Mouse (Mus musculus): ENCODE measurements around the gene Tbc1d5.

The Tbc1d5 gene

DNA sequence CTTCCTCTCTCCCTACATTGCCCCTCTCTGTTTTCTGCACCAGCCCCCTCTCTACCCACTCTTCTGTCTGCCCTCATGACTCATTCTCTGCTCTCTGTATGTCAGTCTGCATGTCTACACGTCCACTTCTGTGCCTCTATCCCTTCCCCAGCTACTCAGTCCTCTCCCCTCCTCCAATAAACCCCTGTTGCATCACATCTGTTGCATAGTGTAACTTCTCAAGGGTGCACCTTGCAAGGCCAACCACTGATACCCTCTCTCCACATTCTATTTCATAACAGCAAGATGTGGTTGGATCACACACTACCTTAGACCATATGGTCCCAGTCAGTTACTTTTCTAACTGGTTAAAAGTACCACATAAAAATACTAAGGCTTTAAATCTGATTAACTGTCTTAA lies 74.9 kb downstream of the Tbc1d5 start:
- no peak for DNase-seq (ENCODE audit: inconsistent ontology term)

- DNase-seq (ENCODE audit: inconsistent ontology term) = no peak
Observed at GRCm38 (mm10) chr17:51043869-51044268, 135.3 kb downstream of the Tbc1d5 start.

GRCm38 (mm10) chr17:51040861-51041260 lies 138.3 kb downstream of the Tbc1d5 start:
- DNase-seq (ENCODE audit: inconsistent ontology term) = no peak

DNA sequence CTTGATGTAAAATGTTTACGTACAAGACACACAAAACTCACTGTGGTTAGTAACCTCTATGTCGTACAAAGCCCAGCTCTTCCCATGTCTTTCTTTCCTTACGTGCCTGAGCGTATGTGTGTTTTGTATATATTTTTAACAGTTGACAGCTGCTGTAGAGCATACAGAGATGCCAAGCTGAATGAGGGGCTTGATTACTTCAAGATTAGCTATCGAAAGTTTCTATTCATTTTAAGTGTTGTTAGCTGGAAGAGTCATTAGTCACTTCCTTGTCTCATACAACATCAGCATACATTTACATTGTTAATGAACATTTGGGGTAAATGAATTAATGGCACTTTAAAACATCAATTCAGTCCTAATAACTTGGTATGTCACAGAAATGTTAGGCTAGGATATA lies 155.9 kb downstream of the Tbc1d5 start:
- no peak for DNase-seq (ENCODE audit: inconsistent ontology term)

GRCm38 (mm10) chr17:51016384-51016783 lies 162.8 kb downstream of the Tbc1d5 start:
- DNase-seq (ENCODE audit: inconsistent ontology term) = no peak

- DNase-seq (ENCODE audit: inconsistent ontology term) = no peak
Observed at GRCm38 (mm10) chr17:51013908-51014307, 165.2 kb downstream of the Tbc1d5 start.

DNA sequence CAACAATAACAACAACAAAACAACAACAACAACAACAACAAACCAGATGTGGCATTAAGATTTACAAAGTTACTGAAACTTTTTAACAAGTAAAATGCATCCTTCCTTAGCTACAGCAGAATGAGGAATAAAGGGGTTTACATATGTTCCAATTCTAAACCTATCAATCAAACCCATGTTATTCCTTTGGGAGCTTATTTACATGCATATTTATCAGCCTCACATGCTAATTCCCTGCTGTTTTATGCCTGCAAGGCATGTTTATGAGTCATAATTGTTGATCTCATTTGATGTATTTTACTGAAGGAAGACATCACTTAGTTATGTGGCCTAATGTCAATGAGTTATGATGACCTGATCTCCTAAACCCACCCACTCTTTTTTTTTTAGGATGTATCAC lies 176.0 kb downstream of the Tbc1d5 start:
- no peak for DNase-seq (ENCODE audit: inconsistent ontology term)

DNA sequence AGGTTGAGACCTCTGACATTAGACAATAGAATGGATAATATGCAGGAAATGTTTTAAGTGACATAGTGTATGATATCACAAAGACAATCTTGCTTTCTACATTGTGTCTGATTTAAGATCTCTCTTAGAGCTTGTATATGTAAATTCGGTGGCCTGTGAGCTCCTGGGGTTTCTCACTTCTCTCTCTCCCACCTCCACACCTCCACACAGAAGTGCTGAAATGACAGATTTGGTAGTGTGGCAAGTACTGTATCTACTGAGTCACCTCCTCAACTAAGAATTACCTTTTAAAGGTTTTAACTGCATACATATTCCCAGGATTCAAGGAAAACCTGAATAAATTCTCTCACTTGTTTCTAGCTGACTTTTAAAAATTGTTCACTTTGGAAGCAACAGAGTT lies 180.9 kb downstream of the Tbc1d5 start:
- DNase-seq (ENCODE audit: inconsistent ontology term) = no peak

- DNase-seq (ENCODE audit: inconsistent ontology term) = no peak
Observed at GRCm38 (mm10) chr17:50993294-50993993, 185.7 kb downstream of the Tbc1d5 start.

DNA sequence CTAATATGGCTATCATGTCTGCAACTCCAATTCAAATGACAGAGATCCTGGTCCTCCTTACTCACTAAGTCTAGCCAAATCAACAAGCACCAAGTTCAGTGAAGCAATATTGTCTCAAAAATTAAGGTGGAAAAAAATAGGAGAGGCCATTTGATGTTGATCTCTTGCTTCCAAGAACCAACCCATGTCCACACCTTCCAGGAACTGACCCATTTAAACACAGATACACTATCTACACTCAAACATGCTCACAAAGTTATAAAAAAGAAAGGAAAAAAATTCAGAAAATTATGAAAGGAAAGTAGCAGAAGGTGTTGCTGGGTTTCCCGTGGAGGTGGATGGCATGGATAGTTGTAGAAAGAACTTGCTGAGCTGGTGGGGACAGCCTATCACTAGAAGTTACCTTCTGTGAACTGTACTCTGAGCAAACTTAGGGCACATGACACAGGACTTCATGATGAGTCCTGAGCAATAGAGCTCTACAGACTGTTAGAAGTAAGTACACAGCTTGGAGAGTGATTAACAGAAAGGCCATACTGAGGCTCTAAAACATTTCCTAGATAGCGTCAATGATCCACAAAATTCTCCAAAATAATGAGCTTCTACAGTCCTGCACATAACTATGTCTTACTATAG lies 188.3 kb downstream of the Tbc1d5 start:
- no peak for DNase-seq (ENCODE audit: inconsistent ontology term)

DNA sequence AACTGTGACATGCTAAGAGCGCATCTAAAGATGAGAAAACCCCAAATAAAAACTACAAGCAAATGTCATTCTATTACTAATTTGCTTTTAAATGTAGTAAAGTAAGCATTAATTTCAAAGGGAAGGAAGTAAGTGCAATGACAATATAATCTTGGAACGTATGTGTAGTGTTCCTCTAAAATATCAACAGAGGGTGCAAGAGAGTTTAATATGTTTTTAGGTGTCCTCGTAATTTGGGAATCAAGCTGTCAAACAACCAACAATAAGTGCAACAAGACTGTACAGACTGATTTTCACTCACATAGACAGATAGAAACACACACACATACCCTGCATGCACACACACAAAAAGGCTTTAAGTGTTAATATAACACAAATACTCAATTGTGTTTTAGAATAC lies 191.2 kb downstream of the Tbc1d5 start:
- no peak for DNase-seq (ENCODE audit: inconsistent ontology term)

DNA sequence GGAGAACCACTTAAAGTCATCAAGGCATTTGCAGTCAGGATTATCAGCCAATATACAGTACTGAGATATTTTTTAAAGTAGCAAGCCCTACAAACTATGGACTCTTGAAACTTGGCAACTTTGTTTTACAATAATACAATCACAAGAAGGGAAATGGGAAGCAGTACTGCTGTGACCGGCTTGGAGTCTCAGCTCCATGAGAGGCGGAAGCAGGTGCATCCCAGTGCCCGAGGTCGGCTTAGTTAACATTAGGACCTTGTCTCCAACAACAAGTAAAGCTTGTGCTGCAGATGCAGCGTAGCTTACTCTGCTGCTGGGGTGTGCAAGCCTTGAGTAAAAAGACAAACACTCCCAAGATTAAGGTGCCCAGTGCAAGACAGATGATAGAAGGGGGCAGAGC lies 197.2 kb downstream of the Tbc1d5 start:
- DNase-seq (ENCODE audit: inconsistent ontology term) = no peak

- DNase-seq (ENCODE audit: inconsistent ontology term) = no peak
Observed at GRCm38 (mm10) chr17:50972142-50972541, 207.0 kb downstream of the Tbc1d5 start.

GRCm38 (mm10) chr17:50966147-50966546 lies 213.0 kb downstream of the Tbc1d5 start:
- DNase-seq (ENCODE audit: inconsistent ontology term) = no peak

DNA sequence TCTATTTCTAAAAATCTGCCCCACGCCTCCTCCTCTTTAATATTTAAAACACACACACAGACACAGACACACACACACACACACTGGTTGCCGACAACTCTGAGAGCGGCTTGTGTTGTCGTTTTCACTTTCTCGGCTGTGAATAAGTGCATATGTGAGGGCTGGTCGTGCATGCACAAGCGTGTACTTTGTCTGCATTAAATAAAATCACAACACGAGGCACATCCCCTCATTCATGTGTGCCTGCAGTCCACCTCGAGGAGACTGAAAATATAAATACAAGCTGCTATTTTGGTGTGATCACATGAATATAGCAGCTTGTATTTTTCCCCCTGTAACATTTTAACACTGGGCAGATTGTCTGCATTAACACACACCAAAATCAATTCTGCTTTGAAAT lies 224.8 kb downstream of the Tbc1d5 start:
- DNase-seq (ENCODE audit: inconsistent ontology term) = no peak

DNA sequence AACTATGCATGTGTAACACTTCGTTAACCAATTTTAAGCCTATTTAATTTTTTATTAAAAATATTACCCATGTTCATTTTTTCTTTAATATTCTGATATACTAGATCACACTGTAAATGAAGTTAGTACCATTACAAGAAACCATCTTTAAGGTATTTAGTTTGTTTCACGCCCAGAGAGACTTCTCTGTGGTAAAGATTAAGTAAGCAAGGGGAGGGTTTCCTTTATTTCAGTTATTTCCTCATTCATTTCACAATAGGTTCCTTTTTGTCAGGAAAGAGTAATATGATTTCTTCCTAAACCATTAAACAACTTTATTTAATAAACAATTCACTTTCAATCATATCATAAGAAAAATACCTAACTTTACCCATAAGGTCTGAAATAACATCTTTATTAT lies 256.8 kb downstream of the Tbc1d5 start:
- no peak for DNase-seq (ENCODE audit: inconsistent ontology term)

GRCm38 (mm10) chr17:50915216-50915615 lies 263.9 kb downstream of the Tbc1d5 start:
- DNase-seq (ENCODE audit: inconsistent ontology term) = no peak

DNA sequence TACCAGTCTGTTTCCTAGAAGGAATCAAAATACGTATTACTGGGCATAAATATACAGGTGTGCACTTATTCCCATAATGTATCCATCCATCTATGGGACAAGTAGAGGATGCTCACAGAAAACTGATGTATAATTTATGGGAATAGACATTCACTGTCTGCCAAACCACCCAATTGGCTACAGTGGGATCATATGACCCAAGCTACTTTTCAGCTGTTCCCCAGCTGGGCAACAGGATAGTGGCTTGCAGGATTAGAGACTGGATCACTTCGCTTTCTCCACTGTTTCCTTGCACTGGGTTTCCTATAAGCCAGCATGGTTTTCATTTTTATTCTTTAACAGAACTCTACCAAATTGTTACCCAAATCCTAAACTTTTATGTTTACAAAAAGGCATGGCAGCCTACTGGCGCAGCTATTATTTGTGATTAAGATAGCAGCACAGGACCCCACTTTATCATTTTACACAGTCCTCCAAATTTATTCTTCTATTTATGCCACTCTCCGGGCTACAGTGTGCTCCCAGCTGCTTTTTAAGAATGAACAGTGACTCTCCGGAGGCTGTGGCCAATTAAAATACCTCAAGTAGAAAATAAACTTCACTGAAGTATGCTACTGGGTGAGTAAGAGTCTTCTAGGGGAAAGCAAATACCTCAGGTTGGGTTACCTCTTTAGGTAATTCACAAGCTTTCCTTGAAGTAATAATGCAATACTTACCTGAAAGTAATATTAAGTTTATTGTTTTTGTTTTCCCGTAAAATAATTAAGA lies 270.4 kb downstream of the Tbc1d5 start:
- DNase-seq (ENCODE audit: inconsistent ontology term) = no peak

DNA sequence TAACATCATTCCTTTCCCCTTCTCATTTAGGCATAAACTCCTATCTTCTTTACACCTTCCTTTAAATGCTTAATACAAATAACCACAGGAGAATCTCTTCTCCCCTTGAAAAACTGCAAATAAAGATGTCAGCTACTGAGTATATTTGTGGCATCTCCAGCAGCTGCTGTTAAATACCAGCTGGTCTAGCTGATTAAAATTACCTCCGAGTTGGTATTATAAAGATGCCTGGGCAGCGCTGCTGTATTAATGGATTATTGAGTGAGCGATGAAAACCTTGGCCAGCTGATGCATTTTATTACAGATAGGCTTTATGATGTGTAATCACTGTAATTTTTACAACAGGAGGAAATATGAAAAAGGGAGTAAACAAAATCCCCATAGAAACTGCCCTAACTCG lies 271.0 kb downstream of the Tbc1d5 start:
- no peak for DNase-seq (ENCODE audit: inconsistent ontology term)

GRCm38 (mm10) chr17:50906630-50907029 lies 272.5 kb downstream of the Tbc1d5 start:
- DNase-seq (ENCODE audit: inconsistent ontology term) = no peak

DNA sequence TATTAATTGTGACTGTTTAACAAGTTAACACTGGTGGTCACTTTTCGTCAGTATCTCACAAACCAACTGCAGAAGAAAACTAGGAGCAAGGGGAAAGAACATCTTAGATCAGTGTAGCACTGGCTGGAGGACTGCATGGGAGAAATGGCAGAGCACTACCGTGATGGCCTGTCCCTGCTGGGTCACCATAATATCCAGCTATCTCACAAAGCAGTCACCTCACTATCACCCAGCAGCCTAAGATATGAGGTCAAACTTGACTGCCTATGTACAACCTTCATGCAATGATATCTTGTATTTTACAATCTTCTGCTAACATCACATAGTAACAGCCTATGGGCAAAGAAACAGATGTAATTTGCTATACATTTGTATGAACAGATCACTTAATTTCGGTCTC lies 274.7 kb downstream of the Tbc1d5 start:
- no peak for DNase-seq (ENCODE audit: inconsistent ontology term)

- no peak for DNase-seq (ENCODE audit: inconsistent ontology term)
Observed at GRCm38 (mm10) chr17:50897867-50898266, 281.3 kb downstream of the Tbc1d5 start.

- no peak for DNase-seq (ENCODE audit: inconsistent ontology term)
Observed at GRCm38 (mm10) chr17:50889475-50889874, 289.7 kb downstream of the Tbc1d5 start.
